Mouse (Mus musculus): ENCODE data around the gene Baz2a. TPM values are rescaled to one million over a fixed set of nuclear protein-coding genes. Genes with fewer than 3 reads are reported as not detected.
"Not testable (repeated sequence)": the region's sequence is repeated elsewhere in the genome, so short reads cannot be mapped to it uniquely, and the experiment has no call there.

Baz2a gene
- polyA plus RNA-seq, 1 experiment from 2014 or later: 6.8 TPM

DNA sequence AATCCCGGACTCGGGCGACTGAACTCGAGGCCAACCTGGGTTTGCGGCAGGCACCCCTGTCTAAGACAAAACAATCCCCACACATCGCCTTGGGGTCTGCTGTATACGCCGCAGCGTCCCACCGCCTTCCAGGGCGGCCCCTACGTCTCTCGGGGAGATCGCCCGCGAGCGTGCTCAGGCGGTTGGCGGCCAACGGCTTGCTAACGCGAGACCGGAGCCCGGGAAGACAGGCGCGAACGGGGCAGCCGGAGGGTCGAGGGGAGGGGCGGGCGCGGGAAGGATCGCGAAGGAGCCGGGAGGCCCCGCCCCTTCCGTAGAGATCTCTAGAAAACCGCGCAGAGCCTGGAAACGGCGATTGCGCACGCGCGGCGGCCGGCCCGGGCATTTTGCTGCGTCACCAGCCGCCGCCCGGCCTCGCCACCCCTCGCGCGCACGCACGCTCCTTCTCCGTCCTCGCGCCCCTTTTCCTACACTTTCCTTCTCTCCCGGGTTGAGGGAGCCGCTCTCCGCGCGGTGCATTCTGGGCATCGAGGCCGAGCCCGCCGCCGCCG lies 32.7 kb upstream of the Baz2a start, which contains the start of gene Ptges3:
Gene Ptges3, plus strand, starts transcription at position 354 of the 551 bp plus-strand sequence.
- Histone ChIP-seq H3K27me3 (no peaks in the 10 kb centered on the region), H3K4me2 (peak within 1 kb of the TSS; percentile 97), H3K36me3 (replicated peaks) (peaks cover 13% of the 10 kb centered on the region), H3K9ac (peak within 1 kb of the TSS; percentile 98), H3K9me3 (replicated peaks) (no peaks in the 10 kb centered on the region), H3K4me1 (replicated peaks) (peaks cover 47% of the 10 kb centered on the region), H3K27ac (replicated peaks) (peak within 1 kb of the TSS; percentile 99), H3K4me3 (replicated peaks) (peak within 1 kb of the TSS; percentile 98)
- 1% methylated on average over 62 of the region's 72 CpGs for WGBS (ENCODE audit: insufficient replicate concordance)
- peak; percentile 87 for ATAC-seq (ENCODE audit: insufficient read depth)

DNA sequence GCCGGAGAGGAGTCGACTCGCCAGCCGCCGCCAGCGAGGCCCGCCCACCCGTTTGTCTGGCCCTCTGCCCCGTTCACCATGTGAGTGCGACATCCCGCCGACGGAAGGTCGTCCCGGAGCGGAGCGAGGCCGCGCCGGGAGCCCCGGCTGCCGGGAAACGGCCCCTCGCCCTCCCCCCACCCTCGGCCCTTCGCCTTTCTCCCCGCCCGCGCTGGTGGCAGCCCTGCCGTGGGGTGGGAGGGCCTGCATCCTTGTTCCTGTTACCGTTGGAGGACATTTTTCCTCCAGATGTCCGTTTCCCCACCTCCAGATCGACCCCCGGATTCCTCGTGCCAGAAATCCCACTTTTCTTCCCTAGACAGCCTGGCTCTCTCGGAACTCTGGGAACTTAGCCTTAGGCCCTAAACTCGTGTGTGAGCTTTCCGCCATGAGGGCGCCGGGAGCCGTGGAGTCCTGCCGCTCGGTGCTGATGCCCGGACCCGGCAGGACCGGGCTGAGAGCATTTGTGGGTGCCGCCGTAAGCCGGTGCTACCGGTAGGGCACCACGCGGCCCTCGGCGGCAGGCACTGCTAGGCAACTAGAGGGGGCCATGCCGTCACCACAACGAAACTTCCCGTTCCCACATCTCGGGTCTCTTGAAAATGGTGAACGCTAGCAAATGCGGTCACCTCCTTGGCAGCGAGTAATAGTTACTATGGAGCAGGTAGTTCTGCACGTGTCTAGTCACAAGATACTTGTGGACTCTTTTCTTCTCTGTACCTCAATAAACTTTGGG lies 32.0 kb upstream of the Baz2a start:
- Histone ChIP-seq H3K27me3 (no peaks in the 10 kb centered on the region), H3K36me3 (replicated peaks) (peaks cover 19% of the 10 kb centered on the region), H3K4me3 (replicated peaks) (peak overlapping the region; percentile 98), H3K4me1 (replicated peaks) (peaks cover 52% of the 10 kb centered on the region), H3K9ac (peak overlapping the region; percentile 98), H3K9me3 (replicated peaks) (no peaks in the 10 kb centered on the region), H3K27ac (replicated peaks) (peak overlapping the region; percentile 99), H3K4me2 (peak overlapping the region; percentile 97)
- under 1% methylated on average over 61 of the region's 62 CpGs for WGBS (ENCODE audit: insufficient replicate concordance)
- peak; percentile 51 for ATAC-seq (ENCODE audit: insufficient read depth)

DNA sequence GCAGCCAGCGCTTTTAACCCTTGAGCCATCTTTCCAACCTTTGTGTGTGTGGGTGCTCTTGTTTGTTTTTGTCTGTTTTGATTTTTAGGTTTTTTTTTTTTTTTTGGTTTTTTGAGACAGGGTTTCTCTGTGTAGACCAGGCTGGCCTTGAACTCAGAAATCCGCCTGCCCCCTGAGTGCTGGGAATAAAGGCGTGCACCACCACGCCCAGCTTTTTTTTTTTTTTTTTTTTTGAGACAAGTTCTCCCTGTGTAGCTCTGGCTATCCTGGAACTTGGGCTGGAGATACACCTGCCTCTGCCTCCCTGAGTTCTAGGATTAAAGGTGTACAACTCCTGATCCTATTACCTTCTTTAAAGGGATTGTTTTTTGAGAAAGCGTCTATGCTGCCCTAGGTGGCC lies 30.3 kb upstream of the Baz2a start:
- WGBS (ENCODE audit: insufficient replicate concordance): 41% methylated on average over 5 of the region's 5 CpGs

DNA sequence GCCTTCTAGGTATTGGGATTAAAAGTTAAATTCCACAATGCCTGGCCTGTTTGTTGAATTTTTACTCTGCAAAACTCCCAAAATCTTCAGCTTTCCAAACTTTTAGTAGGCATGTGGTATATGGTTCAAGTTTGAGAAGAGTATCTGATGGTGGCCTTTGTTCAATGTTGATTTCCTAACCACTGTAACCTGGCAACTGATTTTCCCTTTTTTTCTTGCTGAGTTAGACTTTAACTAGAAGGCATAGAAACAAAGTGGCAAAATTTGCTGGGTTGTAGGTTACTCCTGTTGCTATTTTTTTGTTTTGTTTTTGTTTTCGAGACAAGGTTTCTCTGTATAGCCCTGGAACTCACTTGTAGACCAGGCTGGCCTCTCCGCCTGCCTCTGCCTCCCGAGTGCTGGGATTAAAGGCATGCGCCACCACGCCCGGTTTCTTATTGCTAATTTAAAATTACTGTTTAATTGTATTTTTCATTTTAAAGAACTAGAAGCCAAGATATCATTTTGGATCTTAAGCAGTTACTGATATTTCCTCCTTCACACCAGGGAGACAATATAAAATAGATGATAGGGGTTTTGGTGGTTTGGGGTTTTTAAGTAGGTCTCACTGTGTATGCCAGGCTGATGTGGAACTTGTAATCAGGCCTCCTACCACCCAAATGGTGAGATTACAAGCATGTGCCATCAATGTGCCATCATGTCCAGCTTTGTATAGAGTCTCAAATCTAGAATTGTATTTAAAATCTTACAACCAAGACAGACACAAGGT lies 29.0 kb upstream of the Baz2a start:
- ATAC-seq (ENCODE audit: insufficient read depth): no peak
- H3K27me3 ChIP-seq: no peaks in the 10 kb centered on the region
- no peak overlapping the region for H3K9ac ChIP-seq
- H3K36me3 ChIP-seq (replicated peaks): peaks cover 40% of the 10 kb centered on the region
- H3K4me2 ChIP-seq: peak overlapping the region; percentile 47
- 74% methylated on average over 6 of the region's 6 CpGs for WGBS (ENCODE audit: insufficient replicate concordance)
- no peak overlapping the region for H3K27ac ChIP-seq (replicated peaks)
- peaks cover 64% of the 10 kb centered on the region for H3K4me1 ChIP-seq (replicated peaks)
- H3K4me3 ChIP-seq (replicated peaks): no peak overlapping the region; the same call in 1 of the 2 replicates
- H3K9me3 ChIP-seq (replicated peaks): no peaks in the 10 kb centered on the region

More for the DNA sequence above, 30.3 kb upstream of the Baz2a start:
- Histone ChIP-seq H3K36me3 (replicated peaks) (peaks cover 34% of the 10 kb centered on the region), H3K4me3 (replicated peaks) (peak overlapping the region; percentile 98), H3K27me3 (no peaks in the 10 kb centered on the region), H3K9ac (peak overlapping the region; percentile 98), H3K4me2 (peak overlapping the region; percentile 97), H3K4me1 (replicated peaks) (peaks cover 60% of the 10 kb centered on the region), H3K9me3 (replicated peaks) (no peaks in the 10 kb centered on the region), H3K27ac (replicated peaks) (peak overlapping the region; percentile 64)
- no peak for ATAC-seq (ENCODE audit: insufficient read depth)

DNA sequence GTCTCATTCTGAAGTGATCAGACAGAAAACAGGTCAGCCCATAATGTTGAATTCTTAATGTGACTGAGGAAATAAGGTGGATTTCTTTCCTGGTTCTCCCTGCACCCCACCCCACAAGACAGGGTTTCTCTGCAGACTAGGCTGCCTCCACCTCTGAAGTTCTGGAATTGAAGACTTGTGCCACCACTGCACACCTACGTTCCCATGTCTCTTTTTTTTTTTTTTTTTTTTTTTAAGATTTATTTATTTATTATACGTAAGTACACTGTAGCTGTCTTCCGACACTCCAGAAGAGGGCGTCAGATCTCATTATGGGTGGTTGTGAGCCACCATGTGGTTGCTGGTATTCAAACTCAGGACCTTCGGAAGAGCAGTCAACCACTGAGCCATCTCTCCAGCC lies 25.3 kb upstream of the Baz2a start:
- Histone ChIP-seq H3K27ac (replicated peaks) (no peak overlapping the region), H3K9me3 (replicated peaks) (no peaks in the 10 kb centered on the region), H3K4me2 (no peak overlapping the region), H3K36me3 (replicated peaks) (peaks cover 66% of the 10 kb centered on the region), H3K4me1 (replicated peaks) (peaks cover 59% of the 10 kb centered on the region), H3K4me3 (replicated peaks) (no peak overlapping the region), H3K27me3 (no peaks in the 10 kb centered on the region), H3K9ac (no peak overlapping the region)
- ATAC-seq (ENCODE audit: insufficient read depth): no peak
- WGBS (ENCODE audit: insufficient replicate concordance): 80% methylated on average over 5 of the region's 5 CpGs

DNA sequence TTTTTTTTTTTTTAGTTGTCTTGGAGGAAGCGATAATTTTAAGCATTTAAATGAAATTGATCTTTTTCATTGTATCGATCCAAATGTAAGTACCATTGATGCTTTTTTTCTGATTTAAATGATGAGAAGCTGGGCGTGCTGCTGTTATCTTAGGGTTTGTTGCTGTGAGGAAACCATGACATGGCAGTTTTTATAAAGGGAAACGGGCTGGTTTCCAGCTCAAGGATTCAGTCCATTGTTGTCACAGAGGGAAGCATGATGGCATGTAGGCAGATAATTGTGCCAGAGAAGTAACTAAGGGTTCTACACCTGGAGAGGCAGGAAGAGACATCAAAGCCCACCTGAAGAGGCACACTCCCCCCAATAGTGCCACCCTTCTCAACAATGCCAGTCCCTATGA lies 22.2 kb upstream of the Baz2a start:
- H3K27ac ChIP-seq (replicated peaks): peak overlapping the region; percentile 60
- no peak for ATAC-seq (ENCODE audit: insufficient read depth)
- H3K36me3 ChIP-seq (replicated peaks): peaks cover 80% of the 10 kb centered on the region
- H3K9ac ChIP-seq: no peak overlapping the region
- H3K9me3 ChIP-seq (replicated peaks): no peaks in the 10 kb centered on the region
- H3K4me3 ChIP-seq (replicated peaks): no peak overlapping the region
- H3K4me1 ChIP-seq (replicated peaks): peaks cover 29% of the 10 kb centered on the region
- H3K4me2 ChIP-seq: 0 out of 2 replicates have a peak overlapping the region, but pooled peaks have one; percentile 4
- H3K27me3 ChIP-seq: no peaks in the 10 kb centered on the region
- WGBS (ENCODE audit: insufficient replicate concordance): 48% methylated on average over 4 of the region's 4 CpGs

DNA sequence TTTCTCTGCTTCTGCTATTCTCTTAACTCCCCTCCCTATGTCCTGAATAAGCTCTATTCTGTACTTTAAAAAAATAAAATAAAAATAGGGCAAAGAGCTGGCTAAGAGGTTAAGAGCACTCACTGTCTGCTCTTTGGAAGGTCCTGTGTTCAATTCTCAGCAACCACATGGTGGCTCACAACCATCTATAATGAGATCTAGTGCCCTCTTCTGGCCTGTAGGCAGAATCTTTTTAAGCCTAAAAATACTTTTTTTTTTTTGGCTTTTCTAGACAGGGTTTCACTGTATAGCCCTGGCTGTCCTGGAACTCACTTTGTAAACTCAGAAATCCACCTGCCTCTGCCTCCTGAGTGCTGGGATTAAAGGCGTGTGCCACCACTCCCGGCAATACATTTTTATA lies 20.9 kb upstream of the Baz2a start:
- H3K4me2 ChIP-seq; H3K27me3 ChIP-seq; ATAC-seq (ENCODE audit: insufficient read depth); H3K9me3 ChIP-seq (replicated peaks); H3K4me3 ChIP-seq (replicated peaks); H3K9ac ChIP-seq; H3K27ac ChIP-seq (replicated peaks): not testable (repeated sequence)
- peaks cover 81% of the 10 kb centered on the region for H3K36me3 ChIP-seq (replicated peaks)
- H3K4me1 ChIP-seq (replicated peaks): peaks cover 20% of the 10 kb centered on the region
- 93% methylated on average over 2 of the region's 2 CpGs for WGBS (ENCODE audit: insufficient replicate concordance)

DNA sequence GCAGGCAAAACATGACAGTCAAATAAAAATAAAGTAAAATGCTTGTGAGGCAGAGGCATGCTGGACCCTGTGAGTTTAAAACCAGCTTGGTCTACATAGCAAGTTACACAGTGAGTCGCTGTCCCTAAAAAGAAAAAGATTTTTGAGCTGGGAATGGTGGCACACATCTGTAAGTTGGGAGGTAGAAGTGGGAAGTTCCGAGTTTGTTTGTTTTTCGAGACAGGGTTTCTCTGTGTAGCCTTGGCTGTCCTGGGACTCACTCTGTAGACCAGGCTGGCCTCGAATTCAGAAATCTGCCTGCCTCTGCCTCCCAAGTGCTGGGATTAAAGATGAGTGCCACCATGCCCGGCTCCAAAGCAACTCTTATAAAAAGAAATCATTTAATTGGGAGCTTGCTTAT lies 13.1 kb upstream of the Baz2a start:
- not testable (repeated sequence) for ATAC-seq (ENCODE audit: insufficient read depth); H3K9ac ChIP-seq; H3K9me3 ChIP-seq (replicated peaks); H3K27me3 ChIP-seq; H3K4me3 ChIP-seq (replicated peaks); H3K27ac ChIP-seq (replicated peaks); H3K4me2 ChIP-seq
- H3K4me1 ChIP-seq (replicated peaks): peaks cover 15% of the 10 kb centered on the region
- H3K36me3 ChIP-seq (replicated peaks): peaks cover 41% of the 10 kb centered on the region
- 67% methylated on average over 5 of the region's 5 CpGs for WGBS (ENCODE audit: insufficient replicate concordance)

DNA sequence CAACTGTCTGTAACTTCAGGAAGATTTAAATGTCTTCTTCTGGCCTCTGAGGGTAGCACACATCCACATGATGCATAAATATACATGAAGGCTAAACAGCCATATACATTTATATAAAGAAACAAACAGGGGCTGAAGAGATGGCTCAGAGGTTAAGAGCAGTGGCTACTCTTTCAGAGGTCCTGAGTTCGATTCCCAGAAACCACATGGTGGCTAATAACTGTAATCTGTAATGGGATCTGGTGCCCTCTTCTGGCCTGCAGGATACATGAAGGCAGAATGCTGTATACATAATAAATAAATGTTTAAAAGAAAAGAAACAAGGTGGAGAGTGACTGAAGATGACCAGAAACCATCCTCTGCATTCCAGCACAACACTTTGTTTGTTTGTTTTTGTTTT lies 10.9 kb upstream of the Baz2a start:
- H3K4me2 ChIP-seq: no peak overlapping the region
- peaks cover 34% of the 10 kb centered on the region for H3K36me3 ChIP-seq (replicated peaks)
- no peak overlapping the region for H3K4me3 ChIP-seq (replicated peaks)
- H3K9ac ChIP-seq: no peak overlapping the region
- no peak for ATAC-seq (ENCODE audit: insufficient read depth)
- H3K27me3 ChIP-seq: no peaks in the 10 kb centered on the region
- peaks cover 24% of the 10 kb centered on the region for H3K4me1 ChIP-seq (replicated peaks)
- H3K27ac ChIP-seq (replicated peaks): no peak overlapping the region
- WGBS (ENCODE audit: insufficient replicate concordance): 52% methylated on average over 1 of the region's 1 CpGs
- no peaks in the 10 kb centered on the region for H3K9me3 ChIP-seq (replicated peaks)

DNA sequence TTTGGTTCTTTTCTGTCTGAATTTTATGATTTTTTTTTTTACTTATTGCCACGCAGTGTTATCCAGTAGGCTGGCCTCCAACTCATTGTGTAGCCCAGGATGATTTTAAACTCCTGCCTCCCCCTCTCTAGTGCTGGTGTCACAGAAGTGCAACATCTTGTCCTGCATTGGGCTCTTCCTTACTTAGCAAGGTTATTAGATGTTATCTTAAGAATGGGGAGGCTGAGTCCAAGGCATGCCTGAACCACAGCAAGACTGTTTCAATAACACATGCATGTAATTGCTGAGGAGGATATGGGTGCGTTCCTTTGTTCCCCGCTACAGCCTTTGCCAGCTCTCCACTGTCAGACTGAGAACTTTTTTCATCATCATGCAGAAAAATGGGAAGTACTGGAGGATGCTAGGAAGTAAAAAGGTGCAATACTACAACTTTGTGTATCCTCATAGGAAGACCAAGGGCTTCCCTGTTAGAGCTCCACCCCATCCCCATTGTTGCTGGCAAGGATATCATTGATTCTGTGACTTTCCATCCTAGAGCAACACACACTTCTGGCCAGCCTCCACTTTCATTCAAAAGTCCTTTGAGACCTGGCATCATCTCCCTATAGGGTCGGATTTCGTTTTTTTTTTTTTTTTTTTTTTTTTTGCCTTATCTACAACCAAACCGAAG lies 9.4 kb upstream of the Baz2a start:
- Histone ChIP-seq H3K36me3 (replicated peaks) (peaks cover 40% of the 10 kb centered on the region), H3K27ac (replicated peaks) (peak overlapping the region; percentile 83), H3K4me1 (replicated peaks) (peaks cover 32% of the 10 kb centered on the region), H3K9ac (peak overlapping the region; percentile 71), H3K4me2 (peak overlapping the region; percentile 79), H3K27me3 (no peaks in the 10 kb centered on the region), H3K9me3 (replicated peaks) (no peaks in the 10 kb centered on the region), H3K4me3 (replicated peaks) (peak overlapping the region; percentile 92)
- no peak for ATAC-seq (ENCODE audit: insufficient read depth)
- WGBS (ENCODE audit: insufficient replicate concordance): 26% methylated on average over 6 of the region's 6 CpGs

DNA sequence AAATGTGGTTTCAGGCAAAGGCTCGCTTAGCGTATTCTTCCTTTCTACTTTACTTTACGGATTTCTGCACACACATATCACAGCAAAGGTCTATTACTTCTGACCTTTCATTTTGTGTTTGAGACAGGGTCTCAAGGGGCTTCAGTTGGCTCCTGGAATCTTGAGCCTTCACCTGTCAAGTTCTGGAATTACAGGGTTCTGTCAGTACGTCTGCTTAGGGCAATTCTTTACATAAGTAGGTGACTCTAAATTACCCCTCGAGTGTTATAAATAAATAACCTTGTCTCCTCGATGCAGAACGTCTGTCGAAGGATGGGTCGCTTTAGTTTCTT lies 8.9 kb upstream of the Baz2a start:
- Histone ChIP-seq H3K36me3 (replicated peaks) (peaks cover 40% of the 10 kb centered on the region), H3K27me3 (no peaks in the 10 kb centered on the region), H3K4me2 (peak overlapping the region; percentile 79), H3K4me1 (replicated peaks) (peaks cover 32% of the 10 kb centered on the region), H3K9ac (peak overlapping the region; percentile 71), H3K27ac (replicated peaks) (peak overlapping the region; percentile 83), H3K4me3 (replicated peaks) (peak overlapping the region; percentile 92), H3K9me3 (replicated peaks) (no peaks in the 10 kb centered on the region)
- 2% methylated on average over 9 of the region's 9 CpGs for WGBS (ENCODE audit: insufficient replicate concordance)
- no peak for ATAC-seq (ENCODE audit: insufficient read depth)

Data from liver, embryonic 15.5 days (tissue).